Mouse (Mus musculus): ENCODE measurements at regions not wholly inside any gene's neighbourhood (a gene's known extent, or its start where the extent isn't known, plus 50 kb on each side); places are given as distances from the start of the nearest gene placed in this dataset.

GRCm38 (mm10) chr2:171840058-171840713 lies 203.1 kb downstream of the Cbln4 start:
- Histone ChIP-seq H3K9ac (ENCODE audit: low read length) (no peak overlapping the region), H3K36me3 (ENCODE audit: control insufficient read depth, insufficient read depth, low read length) (no peaks in the 10 kb centered on the region), H3K4me1 (ENCODE audit: control insufficient read depth in 2 of 2, insufficient read depth in 2 of 2, low read length in 2 of 2) (no peaks in the 10 kb centered on the region), H3K4me2 (ENCODE audit: low read length) (no peak overlapping the region), H3K27ac (replicated peaks in 1 of 2; ENCODE audit: control insufficient read depth in 1 of 2, insufficient read depth in 1 of 2, low read depth in 2 of 2, low read length in 2 of 2) (no peak overlapping the region), H3K9me3 (ENCODE audit: control insufficient read depth, low read length) (no peaks in the 10 kb centered on the region), H3K27me3 (ENCODE audit: control insufficient read depth, insufficient read depth, low read length) (no peaks in the 10 kb centered on the region), H3K4me3 (ENCODE audit: control insufficient read depth in 1 of 2, insufficient read depth in 1 of 2, low read depth in 1 of 2, low read length in 2 of 2) (no peak overlapping the region)
- WGBS: 64% methylated on average over 14 of the region's 14 CpGs
- no peak for ATAC-seq (ENCODE audit: insufficient number of reproducible peaks, insufficient read depth, low FRiP score, low read depth)

DNA sequence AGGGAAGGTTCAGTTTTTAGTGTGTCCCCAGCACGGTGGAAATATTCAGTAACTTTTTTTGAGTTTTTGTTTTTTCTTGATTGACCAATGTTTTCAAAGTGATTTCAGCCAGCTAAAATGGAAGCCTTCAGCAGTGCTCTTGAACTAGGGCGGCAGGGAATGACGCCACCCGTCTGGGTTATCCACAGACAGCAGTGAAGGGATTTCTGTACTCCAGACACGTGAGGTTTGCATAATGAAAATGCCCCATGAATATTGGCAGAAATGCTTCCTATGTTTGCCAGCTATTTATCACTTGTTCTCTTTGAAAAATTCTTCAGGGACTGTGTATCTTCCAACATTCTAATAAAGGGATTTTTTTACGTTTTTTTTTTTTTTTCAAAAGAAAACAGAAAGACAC lies 221.1 kb downstream of the Cbln4 start:
- no peak for ATAC-seq (ENCODE audit: insufficient number of reproducible peaks, insufficient read depth, low FRiP score, low read depth)
- Histone ChIP-seq H3K36me3 (ENCODE audit: control insufficient read depth, insufficient read depth, low read length) (no peaks in the 10 kb centered on the region), H3K9ac (ENCODE audit: low read length) (no peak overlapping the region), H3K4me1 (ENCODE audit: control insufficient read depth in 2 of 2, insufficient read depth in 2 of 2, low read length in 2 of 2) (peaks cover 3 to 5% of the 10 kb centered on the region in 2 experiments; a peak in 1 of 4 replicates), H3K4me2 (ENCODE audit: low read length) (no peak overlapping the region), H3K27me3 (ENCODE audit: control insufficient read depth, insufficient read depth, low read length) (no peaks in the 10 kb centered on the region), H3K27ac (replicated peaks in 1 of 2; ENCODE audit: control insufficient read depth in 1 of 2, insufficient read depth in 1 of 2, low read depth in 2 of 2, low read length in 2 of 2) (no peak overlapping the region), H3K4me3 (ENCODE audit: control insufficient read depth in 1 of 2, insufficient read depth in 1 of 2, low read depth in 1 of 2, low read length in 2 of 2) (no peak overlapping the region), H3K9me3 (ENCODE audit: control insufficient read depth, low read length) (no peaks in the 10 kb centered on the region)
- WGBS: 81% methylated on average over 6 of the region's 6 CpGs

- WGBS: 40% methylated on average over 8 of the region's 8 CpGs
- no peak overlapping the region for H3K4me2 ChIP-seq (ENCODE audit: low read length)
- no peaks in the 10 kb centered on the region for H3K9me3 ChIP-seq (ENCODE audit: control insufficient read depth, low read length)
- no peak overlapping the region for H3K4me3 ChIP-seq (ENCODE audit: control insufficient read depth in 1 of 2, insufficient read depth in 1 of 2, low read depth in 1 of 2, low read length in 2 of 2)
- H3K27ac ChIP-seq (replicated peaks in 1 of 2; ENCODE audit: control insufficient read depth in 1 of 2, insufficient read depth in 1 of 2, low read depth in 2 of 2, low read length in 2 of 2): no peak overlapping the region
- H3K9ac ChIP-seq (ENCODE audit: low read length): no peak overlapping the region
- ATAC-seq (ENCODE audit: insufficient number of reproducible peaks, insufficient read depth, low FRiP score, low read depth): no peak
- H3K4me1 ChIP-seq (ENCODE audit: control insufficient read depth in 2 of 2, insufficient read depth in 2 of 2, low read length in 2 of 2): peaks cover 3 to 9% of the 10 kb centered on the region in 2 experiments; a peak in 1 of 4 replicates
- H3K27me3 ChIP-seq (ENCODE audit: control insufficient read depth, insufficient read depth, low read length): no peaks in the 10 kb centered on the region
- no peaks in the 10 kb centered on the region for H3K36me3 ChIP-seq (ENCODE audit: control insufficient read depth, insufficient read depth, low read length)
These were observed 224.8 kb downstream of the Cbln4 start for GRCm38 (mm10) chr2:171818504-171818903.

DNA sequence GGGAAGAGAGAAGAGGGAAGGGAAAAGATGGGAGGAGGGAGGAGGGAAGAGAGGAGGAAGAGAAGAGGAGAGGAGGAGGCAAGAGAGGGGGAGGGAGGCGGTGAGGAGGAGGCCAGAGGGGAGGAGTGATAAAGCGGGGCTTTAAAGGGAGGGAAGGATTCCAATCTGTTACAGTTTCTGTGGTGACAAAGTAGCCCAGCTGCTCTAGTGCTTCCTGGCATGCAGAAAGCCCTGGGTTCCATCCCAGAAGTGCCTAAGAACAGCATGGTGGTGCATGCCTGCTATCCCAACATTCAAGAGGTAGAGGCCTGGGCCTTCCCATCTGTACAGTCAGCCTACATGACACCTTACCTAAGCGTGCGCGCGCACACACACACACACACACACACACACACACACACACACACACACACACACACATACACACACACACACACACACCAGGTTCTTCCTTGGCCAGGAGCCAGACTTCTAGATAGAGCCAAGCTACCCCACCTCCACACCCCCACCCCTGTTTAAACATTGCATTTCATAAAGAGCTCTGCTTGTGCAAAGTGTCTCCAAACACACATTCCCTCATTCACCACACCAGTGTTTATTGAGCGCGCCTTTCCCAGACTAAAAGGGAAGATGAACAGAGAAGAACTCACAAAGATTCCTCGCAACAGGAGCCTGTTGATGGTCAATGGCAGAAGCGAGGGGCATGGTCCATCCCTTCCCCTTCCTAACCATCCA lies 226.4 kb downstream of the Cbln4 start:
- H3K27ac ChIP-seq (replicated peaks in 1 of 2; ENCODE audit: control insufficient read depth in 1 of 2, insufficient read depth in 1 of 2, low read depth in 2 of 2, low read length in 2 of 2): no peak overlapping the region
- H3K4me3 ChIP-seq (ENCODE audit: control insufficient read depth in 1 of 2, insufficient read depth in 1 of 2, low read depth in 1 of 2, low read length in 2 of 2): no peak overlapping the region
- peaks cover 3 to 9% of the 10 kb centered on the region in 2 experiments; a peak in 1 of 4 replicates for H3K4me1 ChIP-seq (ENCODE audit: control insufficient read depth in 2 of 2, insufficient read depth in 2 of 2, low read length in 2 of 2)
- WGBS: 77% methylated on average over 6 of the region's 10 CpGs
- ATAC-seq (ENCODE audit: insufficient number of reproducible peaks, insufficient read depth, low FRiP score, low read depth): no peak
- H3K9me3 ChIP-seq (ENCODE audit: control insufficient read depth, low read length): no peaks in the 10 kb centered on the region
- H3K9ac ChIP-seq (ENCODE audit: low read length): no peak overlapping the region
- no peaks in the 10 kb centered on the region for H3K27me3 ChIP-seq (ENCODE audit: control insufficient read depth, insufficient read depth, low read length)
- no peaks in the 10 kb centered on the region for H3K36me3 ChIP-seq (ENCODE audit: control insufficient read depth, insufficient read depth, low read length)
- H3K4me2 ChIP-seq (ENCODE audit: low read length): no peak overlapping the region

DNA sequence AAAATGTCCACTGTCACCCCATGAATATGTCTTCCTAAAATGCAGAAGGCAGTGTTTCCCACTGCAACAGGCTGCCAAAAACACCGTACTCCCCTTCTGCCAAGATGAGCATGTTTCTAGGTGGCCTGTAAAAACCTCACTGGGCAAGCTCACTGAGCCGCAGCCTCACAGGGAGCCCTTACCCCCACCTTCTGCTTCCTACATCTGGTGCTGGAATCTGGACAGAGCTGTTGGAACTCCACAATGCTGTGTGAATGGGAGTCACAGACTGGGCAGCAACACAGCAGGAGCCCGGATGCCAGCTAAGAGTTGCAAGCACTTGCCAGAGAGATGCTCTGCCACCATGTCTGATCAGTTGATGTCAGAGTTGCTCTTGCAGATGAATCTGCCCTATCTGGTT lies 230.6 kb downstream of the Cbln4 start:
- ATAC-seq (ENCODE audit: insufficient number of reproducible peaks, insufficient read depth, low FRiP score, low read depth): no peak
- no peak overlapping the region for H3K9ac ChIP-seq (ENCODE audit: low read length)
- H3K4me2 ChIP-seq (ENCODE audit: low read length): no peak overlapping the region
- H3K27me3 ChIP-seq (ENCODE audit: control insufficient read depth, insufficient read depth, low read length): no peaks in the 10 kb centered on the region
- 84% methylated on average over 3 of the region's 3 CpGs for WGBS
- H3K36me3 ChIP-seq (ENCODE audit: control insufficient read depth, insufficient read depth, low read length): no peaks in the 10 kb centered on the region
- H3K4me3 ChIP-seq (ENCODE audit: control insufficient read depth in 1 of 2, insufficient read depth in 1 of 2, low read depth in 1 of 2, low read length in 2 of 2): no peak overlapping the region
- no peaks in the 10 kb centered on the region for H3K9me3 ChIP-seq (ENCODE audit: control insufficient read depth, low read length)
- no peak overlapping the region for H3K27ac ChIP-seq (replicated peaks in 1 of 2; ENCODE audit: control insufficient read depth in 1 of 2, insufficient read depth in 1 of 2, low read depth in 2 of 2, low read length in 2 of 2)
- peaks cover 0 to 4% of the 10 kb centered on the region in 2 experiments; a peak in 1 of 4 replicates for H3K4me1 ChIP-seq (ENCODE audit: control insufficient read depth in 2 of 2, insufficient read depth in 2 of 2, low read length in 2 of 2)

DNA sequence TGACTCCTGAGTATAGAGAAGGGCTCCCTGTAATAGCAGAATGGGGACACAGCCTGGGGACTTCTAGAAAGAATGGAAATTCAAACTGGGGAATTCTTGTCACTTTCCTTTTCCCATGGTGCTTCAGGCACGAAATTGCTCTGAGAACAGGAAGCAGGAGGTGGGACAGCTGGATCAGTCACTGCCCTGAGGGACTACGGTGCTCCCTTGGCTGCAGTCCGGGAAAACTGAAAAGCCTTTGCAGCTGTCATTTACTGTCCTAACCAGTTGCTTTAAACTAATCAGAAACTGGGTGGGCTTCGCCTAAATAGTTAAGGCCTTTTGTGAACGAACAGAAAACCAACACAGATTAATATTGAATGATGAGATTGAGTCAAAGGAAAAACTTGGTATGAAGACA lies 237.9 kb downstream of the Cbln4 start:
- Histone ChIP-seq H3K36me3 (ENCODE audit: control insufficient read depth, insufficient read depth, low read length) (no peaks in the 10 kb centered on the region), H3K9ac (ENCODE audit: low read length) (no peak overlapping the region), H3K4me1 (ENCODE audit: control insufficient read depth in 2 of 2, insufficient read depth in 2 of 2, low read length in 2 of 2) (no peaks in the 10 kb centered on the region), H3K4me2 (ENCODE audit: low read length) (no peak overlapping the region), H3K27me3 (ENCODE audit: control insufficient read depth, insufficient read depth, low read length) (no peaks in the 10 kb centered on the region), H3K9me3 (ENCODE audit: control insufficient read depth, low read length) (no peaks in the 10 kb centered on the region), H3K4me3 (ENCODE audit: control insufficient read depth in 1 of 2, insufficient read depth in 1 of 2, low read depth in 1 of 2, low read length in 2 of 2) (no peak overlapping the region), H3K27ac (replicated peaks in 1 of 2; ENCODE audit: control insufficient read depth in 1 of 2, insufficient read depth in 1 of 2, low read depth in 2 of 2, low read length in 2 of 2) (no peak overlapping the region)
- no peak for ATAC-seq (ENCODE audit: insufficient number of reproducible peaks, insufficient read depth, low FRiP score, low read depth)
- 67% methylated on average over 5 of the region's 5 CpGs for WGBS

GRCm38 (mm10) chr2:171800511-171801268 lies 242.6 kb downstream of the Cbln4 start:
- Histone ChIP-seq H3K4me2 (ENCODE audit: low read length) (no peak overlapping the region), H3K4me1 (ENCODE audit: control insufficient read depth in 2 of 2, insufficient read depth in 2 of 2, low read length in 2 of 2) (no peaks in the 10 kb centered on the region), H3K27ac (replicated peaks in 1 of 2; ENCODE audit: control insufficient read depth in 1 of 2, insufficient read depth in 1 of 2, low read depth in 2 of 2, low read length in 2 of 2) (no peak overlapping the region), H3K36me3 (ENCODE audit: control insufficient read depth, insufficient read depth, low read length) (no peaks in the 10 kb centered on the region), H3K9ac (ENCODE audit: low read length) (no peak overlapping the region), H3K9me3 (ENCODE audit: control insufficient read depth, low read length) (no peaks in the 10 kb centered on the region), H3K4me3 (ENCODE audit: control insufficient read depth in 1 of 2, insufficient read depth in 1 of 2, low read depth in 1 of 2, low read length in 2 of 2) (no peak overlapping the region), H3K27me3 (ENCODE audit: control insufficient read depth, insufficient read depth, low read length) (no peaks in the 10 kb centered on the region)
- WGBS: 81% methylated on average over 10 of the region's 10 CpGs
- ATAC-seq (ENCODE audit: insufficient number of reproducible peaks, insufficient read depth, low FRiP score, low read depth): no peak

All from heart, embryonic 14.5 days (tissue).